Mouse (Mus musculus) G1E-ER4 (cell line): ENCODE measurements around the gene Lyz2. TPM values are rescaled to one million over a fixed set of nuclear protein-coding genes. Genes with fewer than 3 reads are reported as not detected.

Experiments used
- GATA1 ChIP-seq: IDR thresholded peaks from one replicate; pipeline ENCODE4 v1.8.0; 2012; ENCODE audit warnings: low read length, inconsistent platforms
- polyA plus RNA-seq: library from polyadenylated mRNA; stranded (reverse); fragments of >175 nt; gene quantifications from 2 replicates; pipeline ENCODE4 v1.2.3, GENCODE M21; 2012

Gene Lyz2
- not detected in 2 replicates for polyA plus RNA-seq

DNA sequence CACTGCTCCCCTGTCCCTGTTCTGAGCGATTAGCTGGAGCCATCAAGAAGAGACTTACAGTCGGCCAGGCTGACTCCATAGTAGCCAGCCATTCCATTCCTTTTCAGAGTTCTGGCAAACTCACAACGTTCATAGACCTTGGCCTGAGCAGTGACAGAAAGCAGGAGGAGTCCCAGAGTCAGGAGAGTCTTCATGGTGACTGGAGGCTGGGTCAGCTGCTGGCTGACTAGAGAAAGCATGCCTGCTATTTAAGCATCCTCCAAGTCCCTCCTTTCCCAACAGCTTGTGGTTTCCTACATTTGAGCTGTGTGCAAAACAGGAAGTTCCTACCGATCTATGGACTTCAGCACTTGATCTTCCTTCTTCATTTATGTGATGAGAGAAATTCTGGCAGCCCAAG is at the start of gene Lyz2:
Lyz2 (minus strand) TSS at position 273 of the 400 bp plus-strand sequence.
- TF ChIP-seq GATA1, result no peak

DNA sequence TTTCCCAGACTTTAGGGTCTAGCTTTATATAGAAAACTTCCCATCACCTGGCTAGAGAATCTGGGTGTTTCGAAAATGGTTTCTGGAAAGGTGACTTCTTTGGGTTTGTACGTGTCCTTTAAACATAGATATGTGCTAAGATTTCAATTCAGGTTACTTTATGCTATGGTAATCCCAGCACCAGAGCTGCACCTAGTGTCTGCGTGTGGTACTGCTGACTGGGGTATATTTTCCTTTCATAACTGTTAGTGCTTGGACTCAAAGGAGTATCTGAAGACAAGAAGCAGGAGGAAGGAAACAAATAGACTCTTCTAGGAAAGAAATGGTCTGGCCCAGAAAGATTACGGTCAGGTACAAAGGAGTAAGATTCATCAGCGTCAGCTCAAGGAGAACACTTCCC is 48.4 kb upstream of the Lyz2 start:
- TF ChIP-seq GATA1, result no peak

DNA sequence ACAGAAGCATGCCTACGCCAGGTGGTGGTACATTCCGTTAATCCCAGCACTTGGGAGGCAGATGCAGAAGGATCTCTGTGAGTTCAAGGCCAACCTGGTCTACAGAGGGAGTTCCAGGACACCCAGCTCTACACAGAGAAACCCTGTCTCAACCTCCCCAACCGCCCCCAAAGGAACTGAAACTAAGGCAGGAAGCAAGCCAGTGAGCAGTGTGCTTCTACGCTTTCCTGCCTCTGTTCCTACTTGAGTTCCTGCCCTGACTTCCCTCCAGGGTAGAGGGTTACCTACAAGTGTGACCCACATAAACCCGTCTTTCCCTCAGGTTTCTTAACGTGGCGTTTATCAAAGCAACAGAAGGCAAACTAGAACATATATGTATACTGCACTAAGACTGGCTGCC is 41.7 kb upstream of the Lyz2 start:
- no peak for TF ChIP-seq GATA1

DNA sequence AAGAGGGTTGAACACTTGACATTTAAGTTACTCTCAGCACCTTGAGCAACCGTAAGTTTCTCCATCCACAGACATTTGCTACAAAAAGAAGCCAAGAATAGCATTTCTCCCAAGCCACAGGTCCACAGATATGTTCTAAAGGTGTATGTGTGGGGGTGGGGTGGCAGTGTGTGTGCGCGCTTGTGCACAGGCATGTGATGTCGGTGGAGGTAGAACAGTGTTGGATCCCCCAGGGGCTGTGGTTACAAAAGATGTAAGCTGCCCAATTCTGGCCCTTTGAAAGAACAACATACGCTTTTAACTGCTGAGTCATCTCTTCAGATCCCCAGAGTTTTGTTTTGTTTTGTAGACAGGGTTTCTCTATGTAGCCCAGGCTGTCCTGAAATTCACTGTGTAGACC is 40.5 kb upstream of the Lyz2 start:
- no peak for TF ChIP-seq GATA1

DNA sequence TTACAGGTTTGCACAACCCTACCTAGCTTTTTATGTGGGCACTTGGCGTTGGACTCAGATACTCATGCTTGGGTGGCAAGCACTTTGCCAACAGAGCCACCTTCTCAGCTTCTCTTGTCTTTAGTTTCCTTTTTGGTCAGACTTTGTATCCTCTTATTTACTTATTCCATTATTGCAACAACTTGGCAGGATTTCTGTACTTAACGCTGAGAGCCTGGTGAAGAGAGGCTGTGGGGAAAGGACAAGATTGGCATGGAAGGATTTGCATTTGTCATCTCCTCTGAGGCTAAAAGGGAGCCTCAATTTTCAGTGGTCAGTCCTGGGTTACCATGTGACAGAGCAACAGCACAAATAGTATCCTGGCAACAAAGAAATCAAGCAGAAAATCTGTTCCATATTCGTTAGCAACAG is 38.5 kb upstream of the Lyz2 start:
- TF ChIP-seq GATA1, result no peak

DNA sequence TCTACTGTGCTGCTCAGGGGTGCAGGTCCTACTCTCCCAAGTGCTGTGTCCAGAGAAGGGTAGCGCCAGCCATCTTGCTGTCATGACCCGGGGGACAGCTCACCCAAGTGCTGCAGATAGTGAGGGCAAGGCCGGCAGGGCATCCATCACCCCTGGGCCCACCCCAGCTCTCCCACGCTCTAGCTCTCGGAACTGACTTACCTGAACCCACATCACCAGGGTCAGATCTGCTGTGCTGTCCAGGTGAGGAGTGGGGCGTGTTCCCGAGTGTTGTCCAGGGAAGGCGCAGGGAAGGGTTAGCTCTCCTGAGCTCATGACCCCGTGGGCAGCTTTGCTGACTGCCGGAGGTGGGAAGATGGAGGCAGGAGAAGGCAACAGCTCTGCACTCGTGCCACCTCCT is 34.3 kb upstream of the Lyz2 start:
- no peak for TF ChIP-seq GATA1

DNA sequence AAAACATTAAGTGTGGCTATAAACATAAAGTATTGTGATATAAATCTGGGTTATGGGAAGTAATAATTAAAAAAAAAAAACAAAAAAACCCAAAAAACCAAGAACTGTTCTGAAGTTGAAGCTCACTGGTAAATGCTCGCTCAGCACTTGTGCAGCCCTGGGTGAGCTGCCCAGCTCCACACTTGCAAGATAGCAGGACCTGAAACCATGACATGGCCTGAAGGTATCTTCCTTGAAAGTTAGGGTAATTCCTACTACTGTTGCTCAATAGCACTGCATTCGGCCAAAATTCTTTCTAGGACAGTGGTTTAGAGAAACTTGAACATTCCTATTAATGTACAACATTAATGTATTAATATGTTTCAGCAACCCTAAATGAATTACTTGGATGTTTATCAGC is 31.0 kb upstream of the Lyz2 start:
- no peak for TF ChIP-seq GATA1

DNA sequence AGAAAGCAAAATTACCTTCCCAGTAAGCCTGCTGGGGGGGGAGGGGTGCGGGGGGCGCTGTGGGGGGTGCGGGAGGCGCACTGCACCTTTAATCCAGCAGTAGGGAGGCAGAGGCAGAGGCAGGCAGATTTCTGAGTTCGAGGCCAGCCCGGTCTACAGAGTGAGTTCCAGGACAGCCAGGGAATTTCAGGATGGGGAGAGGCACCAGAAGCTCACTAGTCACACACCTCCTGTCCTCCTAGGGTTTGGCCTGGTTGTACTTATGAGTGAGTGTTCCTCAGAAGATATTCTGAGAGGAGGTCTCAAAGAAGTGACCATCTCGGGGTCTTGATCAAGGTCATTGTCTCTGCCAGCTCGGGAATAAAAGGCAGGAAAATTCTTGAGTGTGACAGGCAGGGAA is 30.0 kb upstream of the Lyz2 start:
- no peak for TF ChIP-seq GATA1

DNA sequence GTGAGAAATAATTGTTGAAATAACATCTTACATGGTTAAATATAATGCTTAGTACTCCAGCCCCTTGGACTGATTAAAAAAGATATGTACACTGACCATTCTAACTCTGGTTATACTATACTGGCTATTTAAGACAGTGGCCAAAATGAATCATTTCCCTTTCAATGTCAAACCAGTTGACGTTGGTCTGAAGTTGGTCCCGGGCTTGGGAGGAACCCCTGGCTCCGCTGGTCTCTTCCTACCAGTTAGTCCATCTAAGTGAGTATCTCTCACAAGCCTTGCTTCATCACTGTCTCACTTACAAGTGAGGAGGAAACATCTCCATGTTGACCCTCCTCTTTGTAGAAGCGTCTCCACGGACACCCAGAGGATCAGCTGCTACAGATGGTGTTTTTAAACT is 22.2 kb upstream of the Lyz2 start:
- TF ChIP-seq GATA1, result no peak

DNA sequence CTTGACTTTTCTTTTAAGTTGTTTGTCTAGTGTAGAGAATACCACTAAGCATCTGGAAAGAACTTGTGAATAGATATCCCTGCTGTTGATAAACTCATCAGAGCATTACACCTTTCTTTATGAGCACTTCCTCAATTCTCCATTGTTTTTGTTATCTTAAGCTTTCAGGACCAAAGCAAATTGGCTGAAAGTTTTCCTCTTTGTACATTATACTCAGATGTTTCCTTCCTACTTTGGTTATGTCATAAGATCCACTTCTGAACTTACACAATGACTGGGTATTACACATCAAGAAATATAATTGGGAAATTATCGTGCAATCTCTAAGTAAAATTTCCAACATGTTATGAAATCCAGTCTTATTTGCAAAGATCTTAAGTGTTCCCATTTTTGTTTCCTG is 19.6 kb upstream of the Lyz2 start:
- TF ChIP-seq GATA1, result no peak

DNA sequence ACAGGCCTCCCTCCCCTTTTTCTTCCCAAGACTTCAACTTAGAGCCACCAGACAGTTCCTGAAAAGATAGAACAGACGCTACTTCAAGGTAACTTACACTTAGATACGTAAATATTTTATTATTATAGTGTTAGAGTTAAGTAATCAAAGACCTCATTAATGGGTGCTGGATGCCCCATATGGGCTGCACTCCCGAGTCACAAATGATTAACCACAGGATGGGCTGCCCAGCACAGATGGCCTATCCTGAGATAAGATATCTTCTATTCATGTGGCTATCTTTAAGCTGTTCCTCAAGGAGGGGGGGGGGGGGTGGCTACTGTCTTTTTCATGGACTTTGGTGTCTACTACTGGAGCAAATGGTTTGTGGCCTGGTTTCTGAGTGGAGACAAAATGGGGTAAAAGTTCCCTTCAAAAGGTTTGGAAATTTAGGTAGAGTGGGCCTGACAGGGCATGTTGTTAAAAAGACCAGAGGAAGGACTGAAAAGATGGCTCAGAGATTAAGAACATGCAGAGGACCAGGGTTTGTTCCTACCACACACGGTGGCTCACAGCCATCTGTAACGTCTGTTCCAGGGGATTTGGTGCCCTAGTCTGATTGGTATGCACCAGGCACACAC is 17.9 kb upstream of the Lyz2 start:
- TF ChIP-seq GATA1, result no peak

DNA sequence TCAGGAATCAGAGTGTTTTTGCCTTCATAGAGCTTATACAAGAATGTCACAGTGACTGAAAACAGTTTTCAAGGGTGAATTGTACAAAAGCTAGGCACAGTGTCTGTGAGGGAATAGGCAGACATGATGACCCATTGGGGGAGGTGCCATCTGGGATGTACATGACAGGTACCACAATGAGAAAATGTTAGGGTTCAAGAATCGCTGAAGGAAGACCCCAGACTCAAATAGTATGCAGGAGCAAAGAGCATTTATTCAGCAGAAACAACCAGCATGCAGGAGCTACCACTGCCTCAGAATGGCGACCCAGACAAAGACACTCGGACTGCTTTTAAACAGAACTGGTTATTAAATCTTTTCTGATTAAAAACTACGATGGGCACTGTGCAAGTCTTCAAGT is 17.0 kb upstream of the Lyz2 start:
- no peak for TF ChIP-seq GATA1

DNA sequence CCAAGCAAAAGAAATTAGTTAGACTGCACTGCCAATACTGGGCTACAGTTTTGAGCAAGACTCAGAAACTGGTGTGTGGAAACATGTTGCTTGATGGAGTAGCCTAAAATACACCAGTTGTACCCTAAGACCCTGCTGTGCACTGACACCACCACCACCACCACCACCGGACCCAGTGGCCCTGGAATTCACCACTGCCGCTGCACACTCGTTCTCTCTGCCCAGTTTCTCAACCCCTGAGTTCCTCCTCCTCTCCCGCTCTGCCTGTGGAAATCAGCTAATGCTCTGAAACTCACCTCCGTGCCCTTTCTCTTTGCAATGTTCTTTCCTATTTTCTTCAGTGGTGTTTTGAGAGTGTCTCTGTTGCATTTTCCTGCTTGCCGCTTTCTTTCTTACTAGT is 16.2 kb upstream of the Lyz2 start:
- no peak for TF ChIP-seq GATA1

DNA sequence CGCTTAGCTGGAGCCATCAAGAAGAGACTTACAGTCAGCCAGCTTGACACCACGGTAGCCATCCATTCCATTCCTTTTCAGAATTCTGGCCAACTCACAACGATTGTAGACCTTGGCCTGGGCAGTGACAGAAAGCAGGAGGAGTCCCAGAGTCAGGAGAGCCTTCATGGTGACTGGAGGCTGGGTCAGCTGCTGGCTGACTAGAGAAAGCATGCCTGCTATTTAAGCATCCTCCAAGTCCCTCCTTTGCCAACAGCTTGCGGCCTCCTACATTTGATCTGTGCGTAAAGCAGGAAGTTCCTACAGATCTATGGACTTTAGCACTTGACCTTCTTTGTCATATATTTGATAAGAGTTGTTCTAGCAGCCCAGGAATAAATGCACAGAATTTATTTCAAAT is 10.6 kb upstream of the Lyz2 start, which contains the start of gene Lyz1:
Lyz1 (minus strand) TSS at position 198 of the 400 bp plus-strand sequence.
- no peak for TF ChIP-seq GATA1

DNA sequence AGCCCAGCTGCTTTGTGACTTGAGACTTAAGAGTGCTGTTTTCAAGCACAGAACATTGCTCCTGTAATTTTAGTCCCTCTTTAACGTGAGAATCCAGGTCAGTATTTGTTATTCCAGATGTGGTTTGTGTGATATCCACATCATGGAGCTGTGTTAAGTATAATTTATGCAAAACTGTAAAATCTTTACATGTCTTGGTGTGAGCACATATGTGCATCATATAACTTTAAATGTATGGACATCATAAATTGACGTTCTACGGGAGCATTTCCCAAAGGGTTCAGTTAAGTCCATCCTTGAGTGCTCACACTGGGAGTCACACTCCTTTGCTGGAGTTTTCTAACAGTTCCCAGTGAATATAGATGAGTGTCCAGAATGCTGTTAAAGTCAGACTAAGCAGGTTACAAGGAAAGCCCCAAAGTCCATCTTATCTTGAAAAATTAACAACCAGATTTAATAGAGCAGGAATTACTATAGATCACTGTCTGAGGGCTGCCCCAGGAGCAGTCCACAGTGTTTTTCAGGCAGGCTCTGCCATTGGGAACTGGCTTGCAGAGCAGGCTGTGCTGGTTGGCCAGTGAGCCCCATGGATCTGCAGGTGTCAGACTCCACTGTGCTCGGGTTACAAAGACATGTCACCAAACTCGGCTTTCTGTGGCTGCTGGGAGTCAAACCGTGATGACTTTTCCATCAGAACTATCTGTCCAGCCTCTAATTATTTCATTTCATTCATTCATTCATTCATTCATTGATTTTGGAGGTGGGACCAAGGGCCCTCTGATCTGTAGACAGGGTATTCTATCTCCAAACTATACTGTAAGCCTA is 8.1 kb upstream of the Lyz2 start:
- no peak for TF ChIP-seq GATA1

DNA sequence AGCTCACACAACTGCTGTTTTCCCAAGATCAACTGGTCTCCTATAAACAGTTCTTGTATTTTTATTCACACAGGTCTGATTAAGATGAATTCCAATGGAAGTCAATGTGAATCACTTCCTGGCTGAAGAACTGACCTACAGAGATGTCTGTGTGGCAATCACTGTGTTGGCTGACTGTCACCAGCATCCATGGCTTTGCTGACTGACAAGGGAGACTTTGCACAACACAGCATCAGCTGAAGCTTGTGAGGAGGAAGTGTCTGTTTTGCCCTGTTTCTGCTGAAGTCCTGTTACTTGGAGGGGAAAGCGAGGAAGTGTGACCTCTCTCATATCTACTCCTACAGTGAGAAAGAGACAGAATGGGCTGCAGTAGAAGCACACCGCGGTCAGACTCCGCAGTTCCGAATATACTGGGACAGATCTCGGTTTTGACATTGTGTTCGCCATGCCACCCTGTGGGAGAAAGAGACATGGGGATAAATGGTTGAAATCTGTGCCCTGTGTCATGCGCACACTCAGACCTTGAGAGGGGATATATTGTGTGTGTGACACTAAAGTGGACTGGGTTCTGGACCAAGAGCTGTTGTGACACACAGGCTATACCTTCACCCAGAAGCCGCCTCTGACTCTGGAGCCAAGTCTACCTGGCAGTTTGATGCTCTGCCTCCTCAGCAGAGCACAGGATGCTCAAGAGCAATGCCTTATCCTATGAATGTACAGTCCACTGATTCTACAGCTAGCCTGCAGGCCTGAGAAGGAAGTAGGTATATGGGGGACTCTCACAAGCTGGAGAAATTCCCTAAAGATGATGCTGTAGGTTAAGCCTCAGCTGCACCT is 6.3 kb upstream of the Lyz2 start:
- no peak for TF ChIP-seq GATA1
